Mouse (Mus musculus) adrenal gland, adult 8-10 months (tissue): ENCODE data around the gene Cyp20a1. TPM values are rescaled to one million over a fixed set of nuclear protein-coding genes. Genes with fewer than 3 reads are reported as not detected.

Experiments used
- DNase-seq: peaks from one replicate; pipeline ENCODE4 v3.0.0; 2022
- total RNA-seq, 4 experiments: library from RNA; stranded (reverse); gene quantifications; 2 replicates each; pipeline ENCODE4 v1.2.4; 2022

Cyp20a1 gene
- total RNA-seq, result 10 to 100 TPM; 33.7 to 39.6 (median 37.1) TPM

DNA sequence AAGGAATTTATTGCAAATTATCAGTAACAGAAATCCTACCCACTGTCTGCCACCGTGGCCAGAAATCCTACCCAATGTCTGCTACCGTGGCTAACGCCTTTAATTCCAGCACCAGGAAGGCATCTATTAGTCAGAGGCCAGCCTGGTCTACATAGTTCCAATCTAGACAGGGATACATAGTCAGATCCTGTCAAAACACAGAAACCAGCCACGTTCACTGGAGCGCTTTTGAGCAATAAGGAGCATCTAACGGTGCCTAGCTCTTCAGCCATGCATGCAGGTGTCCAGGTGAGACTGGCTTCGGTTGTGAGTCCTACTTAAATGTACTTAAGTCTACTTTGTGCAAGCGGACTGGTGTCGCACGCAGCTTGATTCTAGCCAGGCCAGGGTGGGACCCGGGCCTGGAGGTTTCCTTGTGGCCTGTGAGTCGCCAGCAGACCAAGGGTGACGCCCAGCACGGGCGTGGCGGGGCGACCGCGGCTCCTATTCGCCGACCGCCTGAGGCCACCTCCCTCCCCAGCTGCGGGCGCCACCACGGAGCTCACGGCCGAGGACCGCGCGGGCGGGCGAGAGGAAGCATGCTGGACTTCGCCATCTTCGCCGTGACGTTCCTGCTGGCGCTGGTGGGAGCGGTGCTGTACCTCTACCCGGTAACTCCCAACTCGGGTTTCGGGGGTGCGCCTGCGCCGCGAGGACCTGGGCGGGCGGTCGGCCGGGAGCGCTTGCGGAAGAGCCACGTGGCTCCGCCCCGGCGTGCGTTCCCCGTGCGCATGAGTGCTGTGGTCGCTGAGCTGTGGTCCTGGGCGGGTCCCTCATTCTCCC, at the start of gene Cyp20a1:
TSS of gene Cyp20a1 (plus strand) at position 516 of the 822 bp plus-strand sequence.
- peak; percentile 86 for DNase-seq

DNA sequence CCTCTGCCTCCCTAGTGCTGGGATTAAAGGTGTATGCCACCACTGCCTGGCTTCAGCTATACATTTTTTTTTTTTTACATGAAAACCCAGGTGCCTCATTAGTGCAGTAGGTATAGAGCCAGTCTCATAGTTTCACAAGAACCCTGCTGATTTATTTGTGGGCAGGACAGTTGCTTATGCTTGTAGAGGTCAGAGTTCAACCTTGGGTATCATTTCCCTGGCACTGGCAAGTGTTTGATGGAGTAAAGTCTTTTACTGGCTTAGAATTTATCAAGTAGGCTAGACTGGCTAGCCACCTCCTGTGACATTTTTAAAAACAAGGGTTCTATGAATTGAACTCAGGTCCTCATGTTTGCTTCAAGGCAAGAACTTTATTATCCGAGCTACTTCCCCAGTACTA, 49.2 kb upstream of the Cyp20a1 start:
- DNase-seq, result no peak

DNA sequence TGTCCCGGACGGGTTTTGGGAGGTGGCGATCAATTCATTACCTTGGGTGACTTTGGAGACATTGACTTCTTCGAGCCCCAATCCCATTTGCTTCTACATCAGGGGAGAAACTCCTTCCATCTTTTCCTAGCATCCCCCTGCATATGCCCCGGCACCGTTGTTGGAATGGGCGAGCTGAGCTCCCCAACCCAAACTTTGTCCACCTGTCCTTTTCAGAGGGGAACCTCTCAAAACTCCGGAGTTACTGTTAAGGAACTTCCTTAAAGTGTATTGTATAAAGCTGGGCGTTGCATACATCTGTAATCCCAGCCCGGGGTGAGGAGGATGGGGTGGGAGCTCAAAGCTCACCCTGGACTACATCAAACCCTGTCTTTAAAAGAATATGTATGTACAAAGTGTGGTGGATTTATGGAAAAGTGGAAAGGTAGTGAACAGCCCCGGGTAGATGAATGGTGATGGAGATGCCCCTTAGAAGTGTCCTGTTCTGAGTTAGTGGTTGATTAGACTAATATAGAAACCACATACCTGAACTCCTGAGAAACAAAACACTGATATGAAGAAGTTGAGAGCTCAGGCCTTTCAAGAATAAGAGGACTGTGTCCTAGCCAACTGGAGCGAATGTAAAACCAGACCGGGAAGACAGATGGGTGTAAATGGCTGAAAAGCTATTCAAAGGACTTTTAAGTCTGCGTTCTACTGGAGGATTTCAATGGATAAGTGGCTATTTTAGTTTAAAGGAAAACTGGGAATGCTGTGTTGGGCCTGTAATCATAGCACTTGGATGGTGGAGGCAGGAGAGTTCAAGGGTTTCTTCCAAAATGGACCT, 720 bp downstream of the Cyp20a1 start:
- no peak for DNase-seq

DNA sequence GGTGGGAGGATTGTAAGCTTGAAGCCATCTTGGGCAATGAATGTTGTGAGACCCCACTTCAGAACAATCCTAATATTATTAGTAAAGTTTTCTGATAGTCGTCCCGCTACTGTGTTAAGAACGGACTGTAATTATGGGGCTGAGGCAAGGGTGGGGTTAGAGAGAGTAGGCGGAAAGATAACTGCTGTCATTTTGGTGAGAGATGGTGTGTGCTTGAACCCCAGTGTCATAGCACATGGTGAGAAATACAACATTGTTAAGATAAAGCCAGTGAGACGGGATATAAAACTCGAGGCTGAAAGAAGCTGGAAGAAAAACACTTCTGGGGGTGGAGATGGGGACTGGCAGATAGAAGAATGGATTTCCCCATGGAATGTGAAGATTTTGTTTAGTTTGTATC, 1.5 kb downstream of the Cyp20a1 start:
- DNase-seq, result no peak

DNA sequence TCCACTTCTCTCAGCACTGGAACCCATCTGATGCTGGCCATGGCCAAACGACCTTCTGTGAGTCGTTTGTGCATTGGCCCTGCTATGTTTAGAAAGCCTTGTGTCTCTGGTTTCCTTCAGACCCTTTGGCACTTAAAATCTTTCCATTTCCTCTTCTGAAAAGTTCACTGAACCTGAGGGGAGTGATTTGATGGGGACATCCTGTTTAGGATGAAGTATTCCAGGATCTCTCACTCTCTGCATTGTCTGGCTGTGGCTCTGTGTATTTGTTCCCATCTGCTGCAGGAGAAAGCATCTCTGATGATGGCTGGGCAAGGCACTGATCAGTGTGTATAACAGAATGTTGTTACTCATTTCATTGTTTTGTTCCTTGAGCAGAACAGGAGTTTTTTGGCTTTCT, 2.6 kb downstream of the Cyp20a1 start:
- no peak for DNase-seq

DNA sequence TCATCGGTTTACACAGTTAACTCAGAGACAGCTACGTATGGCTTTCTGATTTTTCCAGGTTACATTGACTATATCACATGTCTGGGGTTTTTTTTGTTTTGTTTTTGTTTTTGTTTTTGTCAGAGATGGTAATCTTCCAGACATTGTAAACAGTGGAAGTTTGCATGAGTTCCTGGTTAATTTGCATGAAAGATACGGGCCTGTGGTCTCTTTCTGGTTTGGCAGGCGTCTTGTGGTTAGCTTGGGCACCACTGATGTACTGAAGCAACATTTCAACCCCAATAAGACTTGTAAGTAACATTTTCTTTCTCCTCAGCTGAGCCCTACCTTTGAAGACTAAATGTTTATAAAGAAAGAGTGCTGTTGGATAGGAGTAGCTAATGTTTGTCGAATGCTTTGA, 9.7 kb downstream of the Cyp20a1 start:
- no peak for DNase-seq

DNA sequence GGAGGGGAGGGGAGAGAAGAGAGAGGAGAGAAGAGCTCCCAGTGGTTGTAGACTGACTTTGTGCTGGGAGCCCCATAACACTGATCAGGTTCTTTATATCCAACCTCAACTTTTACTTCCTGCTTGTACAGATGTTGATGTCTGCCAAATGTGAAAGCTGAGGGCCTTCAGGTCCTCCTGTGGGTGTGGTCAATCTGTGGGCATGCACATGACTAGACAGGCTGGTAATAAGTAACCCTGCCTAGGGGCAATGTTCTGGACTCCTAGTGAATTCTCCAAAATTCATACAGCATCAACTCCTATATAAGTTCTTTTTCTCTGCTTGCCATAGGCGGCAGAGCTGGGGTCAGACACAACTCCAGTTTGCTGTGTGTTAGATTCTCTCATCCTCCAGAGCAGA, 18.5 kb downstream of the Cyp20a1 start:
- no peak for DNase-seq

DNA sequence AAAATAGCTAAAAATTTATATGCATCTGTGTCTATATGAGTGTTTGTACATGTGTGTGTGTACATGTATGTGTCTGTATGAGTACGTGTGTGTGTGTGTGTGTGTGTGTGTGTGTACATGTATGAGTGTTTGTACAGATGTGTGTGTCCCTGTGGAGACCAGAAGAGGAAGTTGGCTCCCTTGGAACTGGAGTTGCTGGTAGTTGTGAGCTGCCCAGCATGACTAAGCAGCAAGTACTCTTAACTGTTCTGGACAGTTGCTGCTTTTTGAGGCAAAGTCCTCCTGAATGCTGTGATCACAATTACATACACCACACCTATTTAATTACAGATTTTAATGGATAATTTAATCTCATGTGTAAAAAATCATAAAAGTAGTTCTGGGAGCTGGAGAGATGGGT, 33.4 kb downstream of the Cyp20a1 start:
- DNase-seq, result no peak

DNA sequence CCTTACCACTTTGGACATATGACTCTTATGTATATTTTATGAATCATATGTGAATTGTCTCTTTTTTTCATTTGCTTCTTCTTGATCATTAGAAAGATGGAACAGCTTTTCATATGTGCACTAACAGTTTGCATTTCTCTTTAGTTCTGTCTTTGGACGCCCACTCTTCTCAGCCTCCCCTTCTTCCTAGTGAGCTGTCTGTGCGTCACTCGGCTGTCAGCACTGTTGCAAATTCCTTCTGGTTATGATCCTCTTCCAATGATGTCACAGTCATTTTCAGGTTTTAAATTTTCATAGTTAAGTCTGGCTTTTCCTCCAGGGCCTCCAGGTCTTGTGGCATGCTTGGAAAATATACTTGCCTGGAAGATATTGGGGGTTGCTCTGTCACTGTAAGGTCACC, 38.8 kb downstream of the Cyp20a1 start:
- DNase-seq, result no peak

DNA sequence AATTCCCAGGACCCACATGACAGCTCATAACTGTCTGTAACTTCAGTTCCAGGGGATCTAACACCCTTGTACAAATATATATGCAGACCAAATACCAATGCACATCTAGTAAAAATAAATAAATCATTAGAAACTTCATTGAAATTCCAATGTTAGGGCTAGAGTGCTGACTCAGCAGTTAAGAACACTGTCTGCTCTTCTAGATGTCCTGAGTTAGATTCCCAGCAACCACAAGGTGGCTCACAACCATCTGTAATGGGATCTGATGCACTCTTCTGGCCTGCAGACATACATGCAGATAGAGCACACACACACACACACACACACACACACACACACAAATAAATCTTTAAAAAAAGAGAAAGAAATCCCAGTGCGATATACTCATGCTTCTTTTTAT, 61.7 kb downstream of the Cyp20a1 start:
- DNase-seq, result no peak

DNA sequence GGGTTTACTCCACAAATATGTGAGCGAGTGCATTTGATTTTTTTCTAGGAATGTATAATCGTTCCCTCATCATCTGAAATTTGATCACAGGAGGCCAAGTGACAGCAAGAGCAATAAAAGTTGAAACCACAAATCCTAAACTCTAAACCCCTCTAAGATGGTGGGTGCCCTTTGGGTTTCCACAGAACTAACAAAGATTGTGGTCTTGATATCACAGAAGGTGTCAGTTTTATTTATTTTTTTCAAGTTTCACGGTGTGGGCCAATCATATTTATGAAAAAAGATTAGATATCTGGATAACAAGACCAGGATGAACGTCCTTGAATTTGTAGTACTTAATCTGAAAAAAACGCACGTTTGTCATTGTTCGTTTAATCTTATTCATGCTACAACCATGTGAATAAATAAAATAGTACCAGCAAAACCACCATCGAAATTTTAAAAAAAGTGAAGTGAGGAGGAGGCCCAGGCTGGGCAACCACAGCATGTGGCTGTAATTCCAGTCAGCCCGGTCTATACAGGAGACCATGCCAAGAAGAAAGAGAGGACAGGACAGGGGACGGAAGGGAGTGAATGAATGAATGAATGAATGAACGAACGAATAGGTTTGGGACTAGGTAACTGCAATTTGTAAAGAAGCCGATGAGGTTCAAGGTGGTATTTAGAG, 65.5 kb downstream of the Cyp20a1 start:
- DNase-seq, result no peak

DNA sequence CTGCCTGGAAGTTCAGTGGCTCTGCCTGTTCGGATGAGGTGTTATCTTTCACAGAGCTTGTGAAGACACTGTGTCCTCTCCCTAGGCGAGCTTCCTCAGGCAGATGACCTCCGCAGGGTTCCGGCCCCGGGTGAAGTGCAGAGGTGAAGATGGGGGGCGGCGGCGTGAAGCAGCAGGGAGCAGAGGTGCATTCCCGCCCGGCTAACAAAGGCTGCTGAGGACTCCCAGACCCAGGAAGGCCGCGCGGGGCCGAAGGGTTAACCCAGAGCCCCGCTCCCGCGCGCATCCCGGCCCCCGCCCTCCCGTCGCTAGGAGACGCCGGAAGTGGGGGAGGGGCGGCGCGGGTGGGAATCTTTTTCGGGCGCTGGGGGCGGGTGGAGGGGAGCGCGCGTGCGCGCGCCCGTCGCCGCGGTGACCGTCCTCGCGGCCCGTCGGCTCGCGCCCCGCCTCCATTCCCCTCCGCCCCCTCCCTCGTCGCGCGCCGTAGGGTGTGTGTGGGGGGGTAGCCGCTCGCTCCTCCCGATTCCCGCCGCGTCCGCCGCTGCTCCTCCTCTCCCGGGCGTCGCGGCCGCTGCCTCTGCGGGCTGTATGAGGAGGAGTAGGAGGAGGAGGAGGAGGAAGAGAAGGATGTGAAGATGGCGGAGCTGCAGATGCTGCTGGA, 66.2 kb downstream of the Cyp20a1 start, which contains the start of gene Abi2:
TSS of gene Abi2 (plus strand) at position 452 of the 661 bp plus-strand sequence.
- DNase-seq, result peak; percentile 87

DNA sequence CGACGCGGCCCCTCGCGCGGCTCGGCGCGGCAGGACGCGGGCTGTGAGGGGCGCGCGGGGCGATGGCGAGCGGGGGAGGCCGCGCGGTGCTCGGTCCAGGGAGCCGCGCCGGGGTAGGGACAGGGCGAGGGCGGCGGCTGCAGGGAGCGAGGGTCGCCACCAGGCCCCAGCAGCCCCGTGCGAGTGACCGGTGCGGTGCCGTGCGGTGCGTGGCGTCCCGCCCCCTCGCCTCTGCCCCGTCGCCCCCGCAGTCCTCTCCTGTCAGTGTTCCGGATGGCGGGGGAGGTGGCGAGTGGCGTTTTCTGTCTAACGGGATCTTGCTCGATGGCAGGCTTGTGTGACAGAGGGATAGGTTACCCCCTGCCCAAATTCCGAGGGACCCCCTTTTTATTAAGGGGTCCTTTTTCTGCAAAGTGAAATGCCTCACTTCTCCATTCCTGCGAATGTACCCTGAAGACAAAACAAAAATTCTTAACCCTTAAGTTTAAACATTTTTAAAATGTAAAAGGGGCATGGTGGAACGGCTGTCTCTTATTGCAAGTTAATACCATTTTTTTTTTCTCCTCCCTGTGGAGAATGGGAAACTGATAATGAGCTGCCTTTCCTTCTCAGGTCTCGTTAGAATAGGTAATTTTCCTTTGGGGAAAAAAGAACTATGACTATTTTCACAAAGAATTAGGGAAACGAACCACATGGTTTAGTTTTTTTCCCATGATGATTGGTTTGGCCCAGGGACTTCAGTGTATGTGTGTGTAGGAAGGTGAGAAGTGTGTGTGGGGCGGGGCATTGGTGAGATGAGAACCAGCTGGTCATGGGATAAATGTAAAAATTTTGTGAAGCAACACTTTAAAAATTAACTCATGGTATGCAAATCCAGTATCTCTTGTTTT, 67.0 kb downstream of the Cyp20a1 start:
- peak; percentile 24 for DNase-seq

DNA sequence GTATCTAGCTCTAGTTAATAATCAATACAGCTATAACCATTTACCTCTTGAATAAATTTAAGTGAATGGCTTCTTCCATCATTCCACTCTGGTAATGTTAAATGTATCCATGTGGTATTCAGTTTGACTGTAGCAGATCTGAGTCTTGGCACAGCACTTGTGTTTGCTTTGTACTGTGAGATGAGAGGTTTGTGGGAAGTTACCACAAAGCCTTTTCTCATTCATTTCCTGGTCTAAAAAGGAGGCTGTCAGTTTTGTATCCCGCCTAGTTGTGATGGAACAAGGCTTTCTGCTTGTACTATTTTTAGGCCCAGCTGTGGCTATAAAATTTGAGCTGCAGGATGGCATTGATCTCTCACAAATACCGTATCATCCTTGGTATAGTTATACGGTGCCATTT, 73.6 kb downstream of the Cyp20a1 start:
- no peak for DNase-seq

DNA sequence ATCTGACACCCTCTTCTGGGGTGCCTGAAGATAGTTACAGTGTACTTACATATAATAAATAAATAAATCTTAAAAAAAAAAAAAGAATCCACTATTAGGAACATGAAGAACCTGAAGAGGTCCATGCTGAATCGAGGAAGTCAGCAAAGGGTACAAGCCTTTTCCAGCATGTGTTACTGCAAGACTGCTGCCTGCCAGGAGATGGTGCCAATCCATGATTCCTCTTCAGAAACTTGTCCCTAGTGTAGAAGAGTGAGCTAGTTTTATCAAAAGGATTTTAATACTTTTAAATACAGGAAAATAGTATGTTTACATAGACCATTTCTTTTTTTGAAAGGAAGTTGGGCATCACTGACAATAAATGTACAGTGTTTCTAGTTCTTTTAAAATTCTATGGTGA, 80.8 kb downstream of the Cyp20a1 start:
- no peak for DNase-seq

DNA sequence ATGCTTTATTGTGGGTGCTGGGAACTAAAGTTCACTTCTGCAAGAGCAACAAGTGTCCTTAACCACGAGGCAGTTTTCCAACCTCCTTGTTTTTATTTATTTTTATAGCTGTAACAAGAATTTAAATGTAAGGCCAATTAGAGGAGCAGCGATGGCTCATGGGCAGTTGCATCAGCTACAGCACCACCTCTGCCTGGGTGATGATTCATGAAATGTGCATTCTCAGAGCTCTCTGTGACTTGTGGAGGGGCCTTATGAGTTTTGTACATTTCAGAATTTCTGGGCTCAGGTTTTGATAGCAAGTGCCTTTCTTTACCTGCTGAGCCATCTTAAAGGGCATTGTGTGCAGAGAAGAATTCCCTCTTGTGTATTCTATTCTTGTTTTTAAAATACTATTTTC, 85.2 kb downstream of the Cyp20a1 start:
- DNase-seq, result no peak

DNA sequence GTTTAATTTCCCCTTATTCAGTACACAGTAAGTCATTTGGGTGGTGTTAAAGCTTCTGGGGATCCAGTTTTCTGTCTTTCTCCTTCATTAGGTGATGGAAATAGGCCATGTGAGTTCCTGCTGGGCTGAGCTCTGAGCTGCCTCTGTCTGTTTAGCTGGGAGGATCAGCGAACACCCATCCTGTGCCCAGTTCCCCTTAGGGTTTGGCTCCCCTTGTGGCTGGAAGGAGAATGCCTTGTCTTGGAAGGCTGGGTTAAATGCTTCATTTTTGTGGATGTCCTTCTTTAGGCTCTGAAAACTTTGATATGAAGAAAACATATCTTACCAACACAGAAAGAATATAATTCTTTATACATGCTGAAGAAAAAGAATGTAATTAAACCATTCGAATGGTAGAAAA, 85.8 kb downstream of the Cyp20a1 start:
- DNase-seq, result no peak

DNA sequence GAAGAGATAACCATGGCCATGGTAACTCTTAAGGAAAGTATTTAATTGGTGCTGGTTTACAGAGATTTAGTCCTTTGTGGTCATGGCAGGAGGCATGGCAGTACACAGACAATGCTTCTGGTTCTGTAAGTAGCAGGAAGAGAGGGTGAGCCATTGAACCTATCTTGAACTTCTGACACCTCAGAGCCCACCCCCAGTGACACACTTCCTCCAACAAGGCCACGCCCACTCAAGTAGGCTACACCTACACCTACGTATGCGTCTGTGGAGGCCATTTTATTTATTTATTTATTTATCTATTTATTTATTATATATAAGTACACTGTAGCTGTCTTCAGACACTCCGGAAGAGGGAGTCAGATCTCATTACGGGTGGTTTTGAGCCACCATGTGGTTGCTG, 88.4 kb downstream of the Cyp20a1 start:
- DNase-seq, result no peak

DNA sequence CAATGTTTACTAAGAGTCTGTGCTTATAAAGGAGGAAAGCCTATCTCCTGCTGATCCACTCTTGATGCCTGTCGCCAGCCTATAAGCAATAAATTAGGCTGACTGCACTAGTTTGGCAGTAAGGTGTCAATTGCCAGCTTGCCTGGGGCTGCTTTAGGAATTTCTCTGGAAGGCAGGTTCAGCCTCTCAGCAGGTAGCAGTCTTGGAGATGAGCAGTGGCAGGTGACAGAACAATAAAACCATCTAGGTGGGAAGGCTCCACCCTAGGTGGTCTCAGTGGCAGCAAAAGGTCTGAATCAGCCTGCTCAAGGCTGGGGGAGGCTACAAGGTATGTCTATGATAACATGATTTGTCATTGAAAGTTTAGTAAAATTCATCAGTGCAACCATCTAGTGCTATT, 89.4 kb downstream of the Cyp20a1 start:
- no peak for DNase-seq
